Mouse (Mus musculus): ENCODE measurements around the gene Trappc4. TPM values are rescaled to one million over a fixed set of nuclear protein-coding genes. Genes with fewer than 3 reads are reported as not detected.
"Not testable (repeated sequence)": the region's sequence is repeated elsewhere in the genome, so short reads cannot be mapped to it uniquely, and the experiment has no call there.

Trappc4 gene
- polyA plus RNA-seq, 1 experiment from 2014 or later, result 165 TPM

GRCm38 (mm10) chr9:44379054-44379834 lies 28.2 kb downstream of the Trappc4 start, which contains the start of gene Hyou1:
Gene Hyou1, plus strand, starts transcription at chr9:44379490.
- peak within 1 kb of the TSS; percentile 86 for H3K4me2 ChIP-seq
- peak within 1 kb of the TSS; percentile 89 for H3K4me3 ChIP-seq
- peaks cover 37% of the 10 kb centered on the region for H3K36me3 ChIP-seq
- under 1% methylated on average over 82 of the region's 83 CpGs for WGBS
- no peaks in the 10 kb centered on the region for H3K27me3 ChIP-seq
- H3K9me3 ChIP-seq, result no peaks in the 10 kb centered on the region
- peak within 1 kb of the TSS; percentile 95 for H3K9ac ChIP-seq
- peak within 1 kb of the TSS; percentile 87 for H3K27ac ChIP-seq
- peaks cover 17% of the 10 kb centered on the region for H3K4me1 ChIP-seq
- peak; percentile 97 for ATAC-seq (ENCODE audit: insufficient number of reproducible peaks, insufficient read depth, low FRiP score, low TSS enrichment, low read depth)

GRCm38 (mm10) chr9:44378153-44378730 lies 29.2 kb downstream of the Trappc4 start:
- H3K4me2 ChIP-seq, result peak overlapping the region; percentile 86
- no peak overlapping the region for H3K27ac ChIP-seq
- H3K4me3 ChIP-seq, result peak overlapping the region; percentile 89
- no peak for ATAC-seq (ENCODE audit: insufficient number of reproducible peaks, insufficient read depth, low FRiP score, low TSS enrichment, low read depth)
- H3K27me3 ChIP-seq, result no peaks in the 10 kb centered on the region
- peak overlapping the region; percentile 95 for H3K9ac ChIP-seq
- 87% methylated on average over 5 of the region's 5 CpGs for WGBS
- no peaks in the 10 kb centered on the region for H3K9me3 ChIP-seq
- H3K36me3 ChIP-seq, result peaks cover 27% of the 10 kb centered on the region
- H3K4me1 ChIP-seq, result peaks cover 17% of the 10 kb centered on the region

GRCm38 (mm10) chr9:44377335-44377734 lies 30.1 kb downstream of the Trappc4 start:
- not testable (repeated sequence) for H3K4me3 ChIP-seq; H3K4me2 ChIP-seq; H3K9ac ChIP-seq; H3K27me3 ChIP-seq; ATAC-seq (ENCODE audit: insufficient number of reproducible peaks, insufficient read depth, low FRiP score, low TSS enrichment, low read depth); H3K27ac ChIP-seq; H3K9me3 ChIP-seq
- 80% methylated on average over 2 of the region's 2 CpGs for WGBS
- Histone ChIP-seq H3K4me1 (peaks cover 17% of the 10 kb centered on the region), H3K36me3 (peaks cover 18% of the 10 kb centered on the region)

GRCm38 (mm10) chr9:44376141-44376540 lies 31.3 kb downstream of the Trappc4 start:
- no peak overlapping the region for H3K4me2 ChIP-seq
- H3K27me3 ChIP-seq, result no peaks in the 10 kb centered on the region
- WGBS, result 92% methylated on average over 6 of the region's 6 CpGs
- ATAC-seq (ENCODE audit: insufficient number of reproducible peaks, insufficient read depth, low FRiP score, low TSS enrichment, low read depth), result no peak
- no peak overlapping the region for H3K9ac ChIP-seq
- H3K27ac ChIP-seq, result no peak overlapping the region
- no peak overlapping the region for H3K4me3 ChIP-seq
- H3K9me3 ChIP-seq, result no peaks in the 10 kb centered on the region
- peaks cover 6% of the 10 kb centered on the region for H3K36me3 ChIP-seq
- H3K4me1 ChIP-seq, result peaks cover 17% of the 10 kb centered on the region

- H3K27me3 ChIP-seq, result no peaks in the 10 kb centered on the region
- no peak overlapping the region for H3K27ac ChIP-seq
- no peak for ATAC-seq (ENCODE audit: insufficient number of reproducible peaks, insufficient read depth, low FRiP score, low TSS enrichment, low read depth)
- H3K9ac ChIP-seq, result no peak overlapping the region
- H3K4me1 ChIP-seq, result peaks cover 2% of the 10 kb centered on the region; the same call in 1 of the 2 replicates
- no peak overlapping the region for H3K4me2 ChIP-seq
- no peaks in the 10 kb centered on the region for H3K9me3 ChIP-seq
- H3K36me3 ChIP-seq, result no peaks in the 10 kb centered on the region
- H3K4me3 ChIP-seq, result no peak overlapping the region
Observed at GRCm38 (mm10) chr9:44373386-44373785, 34.0 kb downstream of the Trappc4 start.

- H3K4me1 ChIP-seq, result peaks cover 6% of the 10 kb centered on the region
- no peaks in the 10 kb centered on the region for H3K9me3 ChIP-seq
- H3K27ac ChIP-seq, result no peak overlapping the region
- ATAC-seq (ENCODE audit: insufficient number of reproducible peaks, insufficient read depth, low FRiP score, low TSS enrichment, low read depth), result no peak
- H3K4me3 ChIP-seq, result no peak overlapping the region
- H3K4me2 ChIP-seq, result no peak overlapping the region
- 61% methylated on average over 3 of the region's 3 CpGs for WGBS
- peaks cover 5% of the 10 kb centered on the region for H3K36me3 ChIP-seq
- H3K27me3 ChIP-seq, result no peaks in the 10 kb centered on the region
- H3K9ac ChIP-seq, result no peak overlapping the region
Observed at GRCm38 (mm10) chr9:44364480-44364879, 42.9 kb downstream of the Trappc4 start.

GRCm38 (mm10) chr9:44361931-44362330 lies 45.5 kb downstream of the Trappc4 start:
- not testable (repeated sequence) for H3K27me3 ChIP-seq; ATAC-seq (ENCODE audit: insufficient number of reproducible peaks, insufficient read depth, low FRiP score, low TSS enrichment, low read depth); H3K4me1 ChIP-seq; H3K9me3 ChIP-seq
- peak overlapping the region; percentile 69 for H3K27ac ChIP-seq
- H3K4me3 ChIP-seq, result peak overlapping the region; percentile 96
- peak overlapping the region; percentile 86 for H3K4me2 ChIP-seq
- H3K36me3 ChIP-seq, result peaks cover 29% of the 10 kb centered on the region
- peak overlapping the region; percentile 90 for H3K9ac ChIP-seq
- WGBS, result 43% methylated on average over 4 of the region's 4 CpGs

- Histone ChIP-seq H3K9ac (peak within 1 kb of the TSS; percentile 90), H3K27ac (peak within 1 kb of the TSS; percentile 69), H3K9me3 (no peaks in the 10 kb centered on the region), H3K4me1 (peaks cover 6% of the 10 kb centered on the region), H3K27me3 (no peaks in the 10 kb centered on the region), H3K36me3 (peaks cover 35% of the 10 kb centered on the region), H3K4me3 (peak within 1 kb of the TSS; percentile 96), H3K4me2 (peak within 1 kb of the TSS; percentile 86)
- ATAC-seq (ENCODE audit: insufficient number of reproducible peaks, insufficient read depth, low FRiP score, low TSS enrichment, low read depth), result peak; percentile 91
- under 1% methylated on average over 44 of the region's 44 CpGs for WGBS
Observed at GRCm38 (mm10) chr9:44361190-44361917, 46.0 kb downstream of the Trappc4 start, which contains the start of gene Vps11. Gene Vps11, minus strand, starts transcription at chr9:44361670.

- no peaks in the 10 kb centered on the region for H3K9me3 ChIP-seq
- 75% methylated on average over 4 of the region's 4 CpGs for WGBS
- H3K27me3 ChIP-seq, result no peaks in the 10 kb centered on the region
- no peak for ATAC-seq (ENCODE audit: insufficient number of reproducible peaks, insufficient read depth, low FRiP score, low TSS enrichment, low read depth)
- H3K27ac ChIP-seq, result no peak overlapping the region
- H3K36me3 ChIP-seq, result peaks cover 76% of the 10 kb centered on the region
- no peak overlapping the region for H3K9ac ChIP-seq
- no peak overlapping the region for H3K4me2 ChIP-seq
- peaks cover 6% of the 10 kb centered on the region for H3K4me1 ChIP-seq
- no peak overlapping the region for H3K4me3 ChIP-seq
Observed at GRCm38 (mm10) chr9:44357207-44357606, 50.2 kb downstream of the Trappc4 start.

Measured in embryonic facial prominence, embryonic 13.5 days (tissue).